9 mouse cellular contexts compared by ENCODE assay signal in the genomic region with DNA sequence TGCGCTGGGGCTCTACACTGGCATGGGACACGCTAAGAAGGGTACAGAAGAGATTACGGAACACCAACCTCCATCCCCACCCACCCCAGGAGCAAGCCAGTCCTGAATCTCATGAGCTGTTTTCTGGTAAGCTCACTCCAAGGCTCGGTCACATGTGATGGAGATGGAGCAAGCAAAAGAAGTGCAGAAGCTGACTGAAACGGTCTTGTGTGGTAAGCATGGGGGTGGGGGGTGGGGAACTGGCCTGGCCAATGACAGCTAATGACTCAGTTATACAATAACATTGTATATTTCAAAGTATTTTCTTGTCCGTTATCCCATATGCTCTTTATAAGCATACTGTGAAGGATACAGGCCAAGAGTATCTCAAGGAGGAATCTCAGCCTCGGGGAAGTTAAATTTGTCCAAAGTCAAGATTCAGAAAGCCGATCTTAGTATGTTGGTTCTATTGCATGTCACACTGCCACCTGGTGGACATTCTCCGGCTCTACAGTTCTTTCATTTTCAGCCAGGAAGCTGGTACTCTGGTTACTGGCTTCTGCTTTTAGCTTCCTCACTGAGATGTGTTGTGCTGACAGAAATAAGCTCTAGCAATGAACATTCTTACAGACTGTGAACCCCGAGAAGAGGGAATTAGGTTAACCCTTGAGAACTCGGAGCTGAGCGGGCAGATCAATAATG. TPM values are rescaled to one million over a fixed set of nuclear protein-coding genes. Genes with fewer than 3 reads are reported as not detected.
DNase-seq lines count a peak whose midpoint lies in the region; ATAC-seq and TF ChIP-seq lines count a peak whose summit lies in the region.
"Had no signal": no experiment of that assay in that cellular context is flagged by ENCODE, and none has a peak within 500 bp of the region (broad histone marks: within the 10 kb centered on the region; RNA-seq: fewer than 3 reads in every experiment).

No protein-coding gene starts in this region.

- H3K4me3 ChIP-seq in embryonic facial prominence, embryonic 14.5 days (ENCODE audit: low read depth, low read length) = no peak overlapping the region
- no peak overlapping the region for H3K4me3 ChIP-seq in hindbrain, embryonic 13.5 days
- no peak overlapping the region for H3K4me3 ChIP-seq in liver, adult 2 months (ENCODE audit: insufficient read depth, low read depth, low read length)
- no peak overlapping the region for H3K4me3 ChIP-seq in midbrain, postnatal 0 days (ENCODE audit: low read depth, low read length)

- peak; percentile 38 to 65 for DNase-seq in cerebellum, adult 18-20 months
- DNase-seq in cerebellum, adult 11-12 months = no peak
- peak; percentile 72 for DNase-seq in R1 (ENCODE audit: low read depth, low spot score)
- DNase-seq in embryonic facial prominence, embryonic 14.5 days (ENCODE audit: low spot score) = peak; percentile 81
- DNase-seq in liver, adult 2 months (ENCODE audit: extremely low read depth, low read depth, low spot score) = peak; percentile 57
- peak; percentile 90 for DNase-seq in midbrain, postnatal 0 days (ENCODE audit: low spot score)
- peak; percentile 49 for DNase-seq in thymus, postnatal 25 days

- no peak overlapping the region for H3K27ac ChIP-seq in embryonic facial prominence, embryonic 14.5 days (replicated peaks; ENCODE audit: low read depth, low read length)
- no peak overlapping the region for H3K27ac ChIP-seq in hindbrain, embryonic 13.5 days
- no peak overlapping the region for H3K27ac ChIP-seq in liver, adult 2 months (replicated peaks; ENCODE audit: insufficient read depth, low read depth, low read length)
- no peak overlapping the region for H3K27ac ChIP-seq in midbrain, postnatal 0 days (ENCODE audit: low read depth, low read length)

- WGBS in embryonic facial prominence, embryonic 14.5 days = 18% methylated on average over 12 of the region's 12 CpGs
- 14% methylated on average over 12 of the region's 12 CpGs for WGBS in hindbrain, embryonic 13.5 days
- WGBS in liver, adult 2 months = 16% methylated on average over 12 of the region's 12 CpGs
- WGBS in midbrain, postnatal 0 days = 15% methylated on average over 12 of the region's 12 CpGs

- no peak overlapping the region for H3K9ac ChIP-seq in embryonic facial prominence, embryonic 14.5 days (ENCODE audit: low read depth, low read length)
- H3K9ac ChIP-seq in hindbrain, embryonic 13.5 days = 0 out of 2 replicates have a peak overlapping the region, but pooled peaks have one; percentile 39
- no peak overlapping the region for H3K9ac ChIP-seq in liver, adult 2 months (ENCODE audit: low read depth, low read length)
- no peak overlapping the region for H3K9ac ChIP-seq in midbrain, postnatal 0 days (replicated peaks; ENCODE audit: low read length, poor library complexity, severe bottlenecking)

- no peaks in the 10 kb centered on the region for H3K9me3 ChIP-seq in embryonic facial prominence, embryonic 14.5 days (ENCODE audit: control insufficient read depth, low read length)
- H3K9me3 ChIP-seq in hindbrain, embryonic 13.5 days = no peaks in the 10 kb centered on the region
- H3K9me3 ChIP-seq in midbrain, postnatal 0 days (ENCODE audit: low read length) = no peaks in the 10 kb centered on the region

- no peaks in the 10 kb centered on the region for H3K27me3 ChIP-seq in embryonic facial prominence, embryonic 14.5 days (replicated peaks; ENCODE audit: control insufficient read depth, insufficient read depth, low read length)
- H3K27me3 ChIP-seq in hindbrain, embryonic 13.5 days = 0 out of 2 replicates have a peak, but pooled peaks cover 2% of the 10 kb centered on the region
- H3K27me3 ChIP-seq in liver, adult 2 months (ENCODE audit: control insufficient read depth, insufficient read depth, low read length) = no peaks in the 10 kb centered on the region
- H3K27me3 ChIP-seq in midbrain, postnatal 0 days (ENCODE audit: insufficient read depth, low read length) = no peaks in the 10 kb centered on the region

- no peaks in the 10 kb centered on the region for H3K36me3 ChIP-seq in embryonic facial prominence, embryonic 14.5 days (ENCODE audit: control insufficient read depth, insufficient read depth, low read length)
- H3K36me3 ChIP-seq in hindbrain, embryonic 13.5 days = no peaks in the 10 kb centered on the region
- no peaks in the 10 kb centered on the region for H3K36me3 ChIP-seq in liver, adult 2 months (ENCODE audit: control insufficient read depth, insufficient read depth, low read length)
- H3K36me3 ChIP-seq in midbrain, postnatal 0 days (ENCODE audit: insufficient read depth, low read length) = no peaks in the 10 kb centered on the region

- 0 out of 2 replicates have a peak, but pooled peaks have one; percentile 12 for ATAC-seq in embryonic facial prominence, embryonic 14.5 days (ENCODE audit: low read depth)
- ATAC-seq in hindbrain, embryonic 13.5 days (ENCODE audit: low FRiP score) = peak; percentile 44; the same call in 1 of the 2 replicates
- peak; percentile 31 for ATAC-seq in midbrain, postnatal 0 days (ENCODE audit: low FRiP score)

- no peaks in the 10 kb centered on the region for H3K4me1 ChIP-seq in embryonic facial prominence, embryonic 14.5 days (ENCODE audit: control insufficient read depth, insufficient read depth, low read length)
- peaks cover 4% of the 10 kb centered on the region; the same call in 1 of the 2 replicates for H3K4me1 ChIP-seq in hindbrain, embryonic 13.5 days (replicated peaks)
- peaks cover 3% of the 10 kb centered on the region; the same call in 1 of the 2 replicates for H3K4me1 ChIP-seq in liver, adult 2 months (ENCODE audit: control insufficient read depth, insufficient read depth, low read length)
- H3K4me1 ChIP-seq in midbrain, postnatal 0 days (ENCODE audit: insufficient read depth, low read length) = no peaks in the 10 kb centered on the region

- no peaks in the 10 kb centered on the region for H3K79me2 ChIP-seq in liver, adult 2 months (ENCODE audit: control insufficient read depth, insufficient read depth, low read length)

- H3K4me2 ChIP-seq in embryonic facial prominence, embryonic 14.5 days (ENCODE audit: low read depth, low read length) = peak overlapping the region; percentile 27
- peak overlapping the region; percentile 36 for H3K4me2 ChIP-seq in hindbrain, embryonic 13.5 days
- no peak overlapping the region; the same call in 1 of the 2 replicates for H3K4me2 ChIP-seq in midbrain, postnatal 0 days (ENCODE audit: low read depth, low read length, poor library complexity, severe bottlenecking)

- peak; percentile 41; the same call in 1 of the 2 replicates for TF ChIP-seq CTCF in liver, adult 2 months (IDR thresholded peaks at IDR 0.05; ENCODE audit: low read depth, low read length)
- peak; percentile 94 for TF ChIP-seq CTCF in midbrain, postnatal 0 days (IDR thresholded peaks at IDR 0.05)

- no peak for TF ChIP-seq POLR2A in liver, adult 2 months (IDR thresholded peaks at IDR 0.05; ENCODE audit: extremely low read depth, insufficient read depth, low read length)

RNA-seq across cellular contexts. Expression of a gene that starts 4.2 kb away (rescaled TPM):
- polyA plus RNA-seq in embryonic facial prominence, embryonic 14.5 days (2014; fragmentation: Nextera tagmentation; extraction: Ambion mirVana) = 0.28 and 0.75 TPM in 2 replicates
- 0.63 and 0.70 TPM in 2 replicates for polyA plus RNA-seq in hindbrain, embryonic 13.5 days (2015; fragmentation: Nextera tagmentation; extraction: Ambion mirVana)
- total RNA-seq in liver, adult 2 months (2014; rRNA removed) = not detected in 2 replicates
- not detected in 2 replicates for polyA plus RNA-seq in liver, adult 2 months (2012; rRNA removed)
- not detected in 2 replicates for total RNA-seq in midbrain, postnatal 0 days (2014; rRNA removed)
- 0.19 and 0.48 TPM in 2 replicates for polyA plus RNA-seq in midbrain, postnatal 0 days (2015; fragmentation: Nextera tagmentation; extraction: Ambion mirVana)
- total RNA-seq: left cerebral cortex, postnatal 10 days had no signal

RNA-seq across cellular contexts. Expression of a gene that starts 15.6 kb away (rescaled TPM):
- 11.9 and 15.4 TPM in 2 replicates for polyA plus RNA-seq in embryonic facial prominence, embryonic 14.5 days (2014; fragmentation: Nextera tagmentation; extraction: Ambion mirVana)
- 51.0 and 51.2 TPM in 2 replicates for polyA plus RNA-seq in hindbrain, embryonic 13.5 days (2015; fragmentation: Nextera tagmentation; extraction: Ambion mirVana)
- 0.83 and 1.7 TPM in 2 replicates for total RNA-seq in liver, adult 2 months (2014; rRNA removed)
- 2.8 TPM in 2 replicates for polyA plus RNA-seq in liver, adult 2 months (2012; rRNA removed)
- total RNA-seq in midbrain, postnatal 0 days (2014; rRNA removed) = 75.6 and 109 TPM in 2 replicates
- 37.9 and 41.4 TPM in 2 replicates for polyA plus RNA-seq in midbrain, postnatal 0 days (2015; fragmentation: Nextera tagmentation; extraction: Ambion mirVana)

RNA-seq across cellular contexts. Expression of a gene that starts 35.1 kb away (rescaled TPM):
- 471 and 523 TPM in 2 replicates for polyA plus RNA-seq in embryonic facial prominence, embryonic 14.5 days (2014; fragmentation: Nextera tagmentation; extraction: Ambion mirVana)
- 524 and 526 TPM in 2 replicates for polyA plus RNA-seq in hindbrain, embryonic 13.5 days (2015; fragmentation: Nextera tagmentation; extraction: Ambion mirVana)
- total RNA-seq in liver, adult 2 months (2014; rRNA removed) = 182 and 216 TPM in 2 replicates
- 157 and 163 TPM in 2 replicates for polyA plus RNA-seq in liver, adult 2 months (2012; rRNA removed)
- total RNA-seq in midbrain, postnatal 0 days (2014; rRNA removed) = 192 and 242 TPM in 2 replicates
- 448 and 464 TPM in 2 replicates for polyA plus RNA-seq in midbrain, postnatal 0 days (2015; fragmentation: Nextera tagmentation; extraction: Ambion mirVana)

RNA-seq across cellular contexts. Expression of a gene that starts 45.1 kb away (rescaled TPM):
- polyA plus RNA-seq in embryonic facial prominence, embryonic 14.5 days (2014; fragmentation: Nextera tagmentation; extraction: Ambion mirVana) = 14.8 and 16.6 TPM in 2 replicates
- 20.0 and 21.9 TPM in 2 replicates for polyA plus RNA-seq in hindbrain, embryonic 13.5 days (2015; fragmentation: Nextera tagmentation; extraction: Ambion mirVana)
- total RNA-seq in liver, adult 2 months (2014; rRNA removed) = 1.2 and 2.1 TPM in 2 replicates
- polyA plus RNA-seq in liver, adult 2 months (2012; rRNA removed) = 2.2 and 2.9 TPM in 2 replicates
- 15.0 and 18.2 TPM in 2 replicates for total RNA-seq in midbrain, postnatal 0 days (2014; rRNA removed)
- polyA plus RNA-seq in midbrain, postnatal 0 days (2015; fragmentation: Nextera tagmentation; extraction: Ambion mirVana) = 14.2 and 14.3 TPM in 2 replicates

RNA-seq across cellular contexts. Expression of a gene that starts 48.7 kb away (rescaled TPM):
- 4.9 and 5.7 TPM in 2 replicates for polyA plus RNA-seq in embryonic facial prominence, embryonic 14.5 days (2014; fragmentation: Nextera tagmentation; extraction: Ambion mirVana)
- polyA plus RNA-seq in hindbrain, embryonic 13.5 days (2015; fragmentation: Nextera tagmentation; extraction: Ambion mirVana) = 21.7 and 23.0 TPM in 2 replicates
- 0.18 and 0.20 TPM in 2 replicates for total RNA-seq in liver, adult 2 months (2014; rRNA removed)
- 0.05 and 0.13 TPM in 2 replicates for polyA plus RNA-seq in liver, adult 2 months (2012; rRNA removed)
- 130 and 148 TPM in 2 replicates for total RNA-seq in midbrain, postnatal 0 days (2014; rRNA removed)
- 44.4 and 45.0 TPM in 2 replicates for polyA plus RNA-seq in midbrain, postnatal 0 days (2015; fragmentation: Nextera tagmentation; extraction: Ambion mirVana)
